Mouse (Mus musculus) thymus, adult 2 months (tissue): Measurements from ENCODE around the gene Slco2a1.

Source experiments
- CTCF ChIP-seq: fragments of 200-500 bp; IDR thresholded peaks from 2 replicates; pipeline ENCODE4 v1.5.1; 2012; ENCODE audit warnings: mild to moderate bottlenecking, control low read depth, low read length, moderate library complexity, borderline replicate concordance; ENCODE audit not compliant: control insufficient read depth, poor library complexity, insufficient read depth; ENCODE audit errors: extremely low read depth
- POLR2A ChIP-seq: fragments of 200-500 bp; IDR thresholded peaks from 2 replicates; pipeline ENCODE4 v1.6.1; 2012; ENCODE audit warnings: mild to moderate bottlenecking, low read length, control low read depth, moderate library complexity; ENCODE audit not compliant: control insufficient read depth, poor library complexity, insufficient read depth; ENCODE audit errors: extremely low read depth

DNA sequence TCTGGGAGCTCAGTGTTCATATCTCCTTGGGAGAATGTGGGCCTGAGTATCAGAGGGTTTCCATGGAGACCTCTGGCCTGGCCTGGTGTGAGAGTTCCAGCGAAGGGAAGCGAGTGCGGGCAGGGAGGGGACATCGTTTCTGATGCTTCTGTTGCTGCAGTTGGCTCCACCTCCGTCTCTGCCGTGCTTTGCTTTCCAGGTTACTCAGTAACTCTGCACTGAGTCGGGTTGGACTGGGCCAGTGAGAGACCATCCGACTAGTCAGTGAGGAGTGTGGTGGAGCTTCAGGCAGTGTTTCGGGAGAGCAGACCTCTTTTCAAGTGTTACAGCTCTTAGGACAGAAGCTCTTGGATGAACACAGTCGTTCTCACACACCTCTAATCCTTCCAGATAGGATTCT, 8.6 kb upstream of the Slco2a1 start:
- TF ChIP-seq POLR2A = no peak
- no peak for TF ChIP-seq CTCF
